Mouse (Mus musculus) thymus, postnatal 14 days (tissue): ENCODE data around the gene Fer1l4.

Experiments used
- DNase-seq: peaks from one replicate; pipeline ENCODE4 v3.0.0; 2021

The Fer1l4 gene

GRCm38 (mm10) chr2:156005393-156005792 is 47.4 kb downstream of the Fer1l4 start:
- peak; percentile 36 for DNase-seq

GRCm38 (mm10) chr2:155991863-155992321 is 60.9 kb downstream of the Fer1l4 start:
- DNase-seq, result no peak

GRCm38 (mm10) chr2:155991151-155991550 is 61.6 kb downstream of the Fer1l4 start:
- DNase-seq, result no peak

GRCm38 (mm10) chr2:155989085-155989484 is 63.7 kb downstream of the Fer1l4 start:
- DNase-seq, result peak; percentile 55

- peak; percentile 65 for DNase-seq
These were observed 65.6 kb downstream of the Fer1l4 start for GRCm38 (mm10) chr2:155987131-155987530.

GRCm38 (mm10) chr2:155985776-155986175 is 67.0 kb downstream of the Fer1l4 start:
- DNase-seq, result peak; percentile 86

- DNase-seq, result peak; percentile 73
These were observed 73.3 kb downstream of the Fer1l4 start for GRCm38 (mm10) chr2:155979328-155979991.

- DNase-seq, result peak; percentile 85
These were observed 78.5 kb downstream of the Fer1l4 start for GRCm38 (mm10) chr2:155974087-155974731.

- DNase-seq, result no peak
These were observed 79.4 kb downstream of the Fer1l4 start for GRCm38 (mm10) chr2:155973348-155973747.
